Mouse (Mus musculus) liver, adult 2 months (tissue): ENCODE measurements around the gene Scn2a.

Experiments used
- CTCF ChIP-seq: fragments of 200-500 bp; IDR thresholded peaks from 2 replicates; pipeline ENCODE4 v1.5.1; 2011; ENCODE audit warnings: low read depth, low read length, control low read depth
- POLR2A ChIP-seq: fragments of 200-500 bp; IDR thresholded peaks from 2 replicates; pipeline ENCODE4 v1.6.1; 2011; ENCODE audit warnings: low read length, control low read depth; ENCODE audit not compliant: insufficient read depth; ENCODE audit errors: extremely low read depth

GRCm38 (mm10) chr2:65667590-65668436 is 47.2 kb downstream of the Scn2a start:
- TF ChIP-seq CTCF, result no peak
- no peak for TF ChIP-seq POLR2A
